Mouse (Mus musculus): ENCODE measurements at regions not wholly inside any gene's neighbourhood (a gene's known extent, or its start where the extent isn't known, plus 50 kb on each side); places are given as distances from the start of the nearest gene placed in this dataset.

- TF ChIP-seq CTCF (IDR thresholded peaks at IDR 0.05; ENCODE audit: low read depth, low read length) = no peak
- no peak for TF ChIP-seq POLR2A (IDR thresholded peaks at IDR 0.05; ENCODE audit: extremely low read depth, insufficient read depth, low read length)
Measured at GRCm38 (mm10) chr9:11885784-11886183, 981.2 kb upstream of the Cntn5 start.

Data from liver, adult 2 months (tissue).